Mouse (Mus musculus): ENCODE data around the gene Prss12. TPM values are rescaled to one million over a fixed set of nuclear protein-coding genes. Genes with fewer than 3 reads are reported as not detected.

Gene Prss12
- total and polyA plus RNA-seq, 2 experiments, result 0.07 to 0.18 TPM

DNA sequence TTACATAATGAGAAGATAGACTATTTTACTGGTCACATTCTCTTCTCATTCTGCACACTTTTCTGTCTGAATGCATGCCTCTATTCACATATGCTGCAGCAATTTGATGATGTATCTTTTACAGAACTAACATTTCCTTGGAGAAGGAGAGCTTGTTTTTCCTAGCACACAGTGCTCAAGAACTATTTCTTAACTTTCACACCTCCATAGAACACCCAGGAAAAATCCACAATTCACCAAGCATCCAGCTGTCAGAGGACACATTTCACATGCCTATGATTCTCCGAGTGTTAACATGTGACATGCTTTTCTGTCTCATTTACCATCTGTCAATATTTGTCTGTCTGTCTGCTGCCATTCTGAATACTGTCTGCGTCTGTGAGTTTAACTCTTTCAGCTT is 21.1 kb upstream of the Prss12 start:
- WGBS, result 24% methylated on average over 2 of the region's 2 CpGs
- DNase-seq (ENCODE audit: extremely low read depth, low read depth, low spot score), result no peak
- Histone ChIP-seq H3K27me3 (ENCODE audit: control insufficient read depth, insufficient read depth, low read length) (no peaks in the 10 kb centered on the region), H3K9ac (ENCODE audit: low read depth, low read length) (no peak overlapping the region), H3K36me3 (ENCODE audit: control insufficient read depth, insufficient read depth, low read length) (no peaks in the 10 kb centered on the region), H3K27ac (replicated peaks; ENCODE audit: insufficient read depth, low read depth, low read length) (no peak overlapping the region), H3K79me2 (ENCODE audit: control insufficient read depth, insufficient read depth, low read length) (no peaks in the 10 kb centered on the region), H3K4me1 (ENCODE audit: control insufficient read depth, insufficient read depth, low read length) (no peaks in the 10 kb centered on the region), H3K4me3 (ENCODE audit: insufficient read depth, low read depth, low read length) (no peak overlapping the region)
- TF ChIP-seq CTCF (IDR thresholded peaks at IDR 0.05; ENCODE audit: low read depth, low read length), result no peak
- no peak for TF ChIP-seq POLR2A (IDR thresholded peaks at IDR 0.05; ENCODE audit: extremely low read depth, insufficient read depth, low read length)

- DNase-seq (ENCODE audit: extremely low read depth, low read depth, low spot score), result no peak
- H3K9ac ChIP-seq (ENCODE audit: low read depth, low read length), result no peak overlapping the region
- H3K4me3 ChIP-seq (ENCODE audit: insufficient read depth, low read depth, low read length), result no peak overlapping the region
- H3K27me3 ChIP-seq (ENCODE audit: control insufficient read depth, insufficient read depth, low read length), result no peaks in the 10 kb centered on the region
- H3K27ac ChIP-seq (replicated peaks; ENCODE audit: insufficient read depth, low read depth, low read length), result no peak overlapping the region
- H3K79me2 ChIP-seq (ENCODE audit: control insufficient read depth, insufficient read depth, low read length), result no peaks in the 10 kb centered on the region
- TF ChIP-seq POLR2A (IDR thresholded peaks at IDR 0.05; ENCODE audit: extremely low read depth, insufficient read depth, low read length) (no peak), CTCF (IDR thresholded peaks at IDR 0.05; ENCODE audit: low read depth, low read length) (no peak)
- WGBS, result 61% methylated on average over 4 of the region's 4 CpGs
- no peaks in the 10 kb centered on the region for H3K4me1 ChIP-seq (ENCODE audit: control insufficient read depth, insufficient read depth, low read length)
- no peaks in the 10 kb centered on the region for H3K36me3 ChIP-seq (ENCODE audit: control insufficient read depth, insufficient read depth, low read length)
Observed at GRCm38 (mm10) chr3:123428005-123428404, 18.7 kb upstream of the Prss12 start.

GRCm38 (mm10) chr3:123429597-123430458 is 16.9 kb upstream of the Prss12 start:
- no peaks in the 10 kb centered on the region for H3K36me3 ChIP-seq (ENCODE audit: control insufficient read depth, insufficient read depth, low read length)
- no peak for DNase-seq (ENCODE audit: extremely low read depth, low read depth, low spot score)
- TF ChIP-seq CTCF (IDR thresholded peaks at IDR 0.05; ENCODE audit: low read depth, low read length) (no peak), POLR2A (IDR thresholded peaks at IDR 0.05; ENCODE audit: extremely low read depth, insufficient read depth, low read length) (no peak)
- H3K27ac ChIP-seq (replicated peaks; ENCODE audit: insufficient read depth, low read depth, low read length), result no peak overlapping the region
- H3K27me3 ChIP-seq (ENCODE audit: control insufficient read depth, insufficient read depth, low read length), result no peaks in the 10 kb centered on the region
- WGBS, result 81% methylated on average over 22 of the region's 22 CpGs
- H3K9ac ChIP-seq (ENCODE audit: low read depth, low read length), result no peak overlapping the region
- H3K4me1 ChIP-seq (ENCODE audit: control insufficient read depth, insufficient read depth, low read length), result no peaks in the 10 kb centered on the region
- H3K79me2 ChIP-seq (ENCODE audit: control insufficient read depth, insufficient read depth, low read length), result no peaks in the 10 kb centered on the region
- H3K4me3 ChIP-seq (ENCODE audit: insufficient read depth, low read depth, low read length), result no peak overlapping the region

DNA sequence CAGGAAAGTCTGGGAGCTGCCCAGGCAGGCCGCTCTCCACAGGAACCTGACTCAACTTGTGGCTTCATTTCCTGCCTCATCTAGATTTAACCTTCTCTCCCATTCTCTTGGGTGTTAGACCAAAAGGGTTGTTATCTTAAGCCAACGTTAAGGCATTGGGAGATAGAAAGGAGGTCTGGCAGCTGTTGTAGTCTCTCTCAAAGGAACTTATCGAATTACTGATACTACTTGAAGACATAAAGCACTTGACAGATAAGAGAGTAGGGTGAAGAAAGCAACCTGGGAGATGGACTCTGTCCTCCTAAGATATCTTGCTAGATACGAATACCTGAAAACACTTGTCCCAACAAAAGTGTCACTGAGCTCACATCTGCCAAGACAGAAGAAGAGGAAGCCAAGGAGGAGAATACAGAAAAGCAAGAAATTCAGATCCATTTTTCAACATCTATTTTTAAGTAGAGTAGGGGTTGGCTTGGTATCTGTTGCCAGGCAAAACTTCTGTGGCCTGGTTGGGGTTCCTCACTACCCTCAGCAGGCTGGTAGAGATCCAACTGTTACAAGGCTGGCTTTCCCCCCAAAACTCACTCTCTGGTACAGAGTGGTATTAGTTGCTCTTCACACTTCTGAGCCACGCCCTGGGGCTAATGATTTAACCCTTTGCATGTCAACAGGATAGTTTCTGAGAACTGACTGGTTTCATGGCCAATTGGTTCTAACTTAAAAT is 14.6 kb upstream of the Prss12 start:
- DNase-seq (ENCODE audit: extremely low read depth, low read depth, low spot score), result no peak

DNA sequence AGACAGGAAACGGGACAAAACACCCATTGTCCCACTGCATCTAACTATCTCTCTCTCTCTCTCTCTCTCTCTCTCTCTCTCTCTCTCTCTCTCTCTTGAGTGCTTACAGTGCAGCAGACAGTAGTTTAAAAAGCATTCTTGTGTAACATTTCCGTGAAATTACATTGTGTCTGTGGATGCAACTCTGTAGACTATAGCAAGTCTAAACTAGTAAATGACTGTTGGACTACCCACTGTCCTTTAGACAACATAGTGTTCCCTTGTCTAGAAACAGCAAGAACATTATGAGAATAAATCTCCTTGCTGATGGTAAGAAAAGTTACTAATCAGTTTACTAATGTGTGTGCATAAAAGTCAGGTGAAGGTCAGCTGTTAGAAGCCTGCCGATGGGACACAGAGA is 13.4 kb upstream of the Prss12 start:
- no peak for DNase-seq (ENCODE audit: extremely low read depth, low read depth, low spot score)
- Histone ChIP-seq H3K9ac (ENCODE audit: low read depth, low read length) (no peak overlapping the region), H3K36me3 (ENCODE audit: control insufficient read depth, insufficient read depth, low read length) (no peaks in the 10 kb centered on the region), H3K79me2 (ENCODE audit: control insufficient read depth, insufficient read depth, low read length) (no peaks in the 10 kb centered on the region), H3K27me3 (ENCODE audit: control insufficient read depth, insufficient read depth, low read length) (no peaks in the 10 kb centered on the region), H3K27ac (replicated peaks; ENCODE audit: insufficient read depth, low read depth, low read length) (no peak overlapping the region), H3K4me1 (ENCODE audit: control insufficient read depth, insufficient read depth, low read length) (no peaks in the 10 kb centered on the region), H3K4me3 (ENCODE audit: insufficient read depth, low read depth, low read length) (no peak overlapping the region)
- TF ChIP-seq CTCF (IDR thresholded peaks at IDR 0.05; ENCODE audit: low read depth, low read length) (no peak), POLR2A (IDR thresholded peaks at IDR 0.05; ENCODE audit: extremely low read depth, insufficient read depth, low read length) (no peak)
- WGBS, result 66% methylated on average over 3 of the region's 3 CpGs

More for the DNA sequence above, 14.6 kb upstream of the Prss12 start:
- H3K36me3 ChIP-seq (ENCODE audit: control insufficient read depth, insufficient read depth, low read length), result no peaks in the 10 kb centered on the region
- TF ChIP-seq CTCF (IDR thresholded peaks at IDR 0.05; ENCODE audit: low read depth, low read length), result no peak
- no peaks in the 10 kb centered on the region for H3K79me2 ChIP-seq (ENCODE audit: control insufficient read depth, insufficient read depth, low read length)
- H3K9ac ChIP-seq (ENCODE audit: low read depth, low read length), result no peak overlapping the region
- WGBS, result 36% methylated on average over 5 of the region's 5 CpGs
- no peaks in the 10 kb centered on the region for H3K4me1 ChIP-seq (ENCODE audit: control insufficient read depth, insufficient read depth, low read length)
- H3K27ac ChIP-seq (replicated peaks; ENCODE audit: insufficient read depth, low read depth, low read length), result no peak overlapping the region
- no peaks in the 10 kb centered on the region for H3K27me3 ChIP-seq (ENCODE audit: control insufficient read depth, insufficient read depth, low read length)
- H3K4me3 ChIP-seq (ENCODE audit: insufficient read depth, low read depth, low read length), result no peak overlapping the region

- Histone ChIP-seq H3K9ac (ENCODE audit: low read depth, low read length) (no peak overlapping the region), H3K27ac (replicated peaks; ENCODE audit: insufficient read depth, low read depth, low read length) (no peak overlapping the region), H3K4me3 (ENCODE audit: insufficient read depth, low read depth, low read length) (no peak overlapping the region), H3K79me2 (ENCODE audit: control insufficient read depth, insufficient read depth, low read length) (no peaks in the 10 kb centered on the region), H3K4me1 (ENCODE audit: control insufficient read depth, insufficient read depth, low read length) (no peaks in the 10 kb centered on the region), H3K27me3 (ENCODE audit: control insufficient read depth, insufficient read depth, low read length) (no peaks in the 10 kb centered on the region), H3K36me3 (ENCODE audit: control insufficient read depth, insufficient read depth, low read length) (no peaks in the 10 kb centered on the region)
- TF ChIP-seq CTCF (IDR thresholded peaks at IDR 0.05; ENCODE audit: low read depth, low read length) (no peak), POLR2A (IDR thresholded peaks at IDR 0.05; ENCODE audit: extremely low read depth, insufficient read depth, low read length) (no peak)
- DNase-seq (ENCODE audit: extremely low read depth, low read depth, low spot score), result no peak
- WGBS, result 95% methylated on average over 1 of the region's 1 CpGs
Observed at GRCm38 (mm10) chr3:123437608-123438007, 9.1 kb upstream of the Prss12 start.
